Mouse (Mus musculus): ENCODE measurements around the gene Mindy4. TPM values are rescaled to one million over a fixed set of nuclear protein-coding genes. Genes with fewer than 3 reads are reported as not detected.

Mindy4 gene
- total and polyA plus RNA-seq, 3 experiments: not detected

- Histone ChIP-seq H3K9me3 (replicated peaks; ENCODE audit: low read length) (no peaks in the 10 kb centered on the region), H3K27me3 (replicated peaks) (peaks cover 33% of the 10 kb centered on the region), H3K36me3 (replicated peaks in 1 of 2; ENCODE audit: control insufficient read depth in 1 of 2, insufficient read depth in 1 of 2, low read length in 1 of 2) (no peaks in the 10 kb centered on the region), H3K79me2 (replicated peaks; ENCODE audit: control insufficient read depth, extremely low read depth, insufficient read depth, poor library complexity, severe bottlenecking) (no peaks in the 10 kb centered on the region), H3K4me2 (ENCODE audit: insufficient read depth, low read depth, poor library complexity, severe bottlenecking) (peak overlapping the region; percentile 8; the same call in 1 of the 2 replicates), H3K4me1 (ENCODE audit: control insufficient read depth in 1 of 2, insufficient read depth in 2 of 2) (peaks cover 0 to 7% of the 10 kb centered on the region in 2 experiments; a peak in 1 of 4 replicates), H3K27ac (ENCODE audit: insufficient read depth, low read depth) (no peak overlapping the region), H3K9ac (ENCODE audit: insufficient read depth, low read depth) (no peak overlapping the region), H3K4me3 (replicated peaks in 1 of 3; ENCODE audit: low read depth in 2 of 3, low read length in 2 of 3, poor library complexity in 1 of 3) (no peak overlapping the region)
- no peak for TF ChIP-seq PAX5 (IDR thresholded peaks at IDR 0.05; ENCODE audit: low read length)
- no peak for TF ChIP-seq MXI1 (IDR thresholded peaks at IDR 0.05; ENCODE audit: low read depth, low read length)
- TF ChIP-seq ZNF384 (IDR thresholded peaks at IDR 0.05; ENCODE audit: low read depth, low read length): no peak
- TF ChIP-seq MAX (IDR thresholded peaks at IDR 0.05; ENCODE audit: low read length): no peak
- no peak for TF ChIP-seq MAFK (IDR thresholded peaks at IDR 0.05; ENCODE audit: insufficient replicate concordance, low read length)
- TF ChIP-seq ZC3H11A (IDR thresholded peaks at IDR 0.05; ENCODE audit: low read depth, low read length): no peak
- TF ChIP-seq TBP (conservative IDR thresholded peaks at IDR 0.05; ENCODE audit: low read depth, low read length): no peak
- TF ChIP-seq USF1 (IDR thresholded peaks at IDR 0.05; ENCODE audit: low read depth, low read length): no peak
- TF ChIP-seq UBTF (IDR thresholded peaks at IDR 0.05; ENCODE audit: low read depth, low read length): no peak
- TF ChIP-seq E2F4 (IDR thresholded peaks at IDR 0.05; ENCODE audit: insufficient replicate concordance, low read depth, low read length): no peak
- TF ChIP-seq MEF2A (IDR thresholded peaks at IDR 0.05; ENCODE audit: borderline replicate concordance, low read depth, low read length): no peak
- TF ChIP-seq SMC3 (IDR thresholded peaks at IDR 0.05; ENCODE audit: low read depth, low read length): no peak
- no peak for TF ChIP-seq JUND (conservative IDR thresholded peaks at IDR 0.05; ENCODE audit: low read depth, low read length)
- TF ChIP-seq RAD21 (IDR thresholded peaks at IDR 0.05; ENCODE audit: low read depth, low read length): no peak
- dilution Hi-C loops (cut with MboI; ENCODE audit: extremely low pct_ligation_motif_present, extremely low pct_unique_long_range_greater_than_20kb, low sequenced_read_pairs) (no loop called here), in situ Hi-C loops (cut with MboI; ENCODE audit: low pct_ligation_motif_present, low pct_unique_long_range_greater_than_20kb, low sequenced_read_pairs) (no loop called here)
- DNase-seq (ENCODE audit: extremely low read depth): no peak
Measured at GRCm38 (mm10) chr6:55275000-55275399, 71.8 kb downstream of the Mindy4 start.

- in situ Hi-C loops (cut with MboI; ENCODE audit: low pct_ligation_motif_present, low pct_unique_long_range_greater_than_20kb, low sequenced_read_pairs): no loop called here
- Histone ChIP-seq H3K9ac (ENCODE audit: insufficient read depth, low read depth) (no peak overlapping the region), H3K4me1 (ENCODE audit: control insufficient read depth in 1 of 2, insufficient read depth in 2 of 2) (peaks cover 0 to 7% of the 10 kb centered on the region in 2 experiments; a peak in 1 of 4 replicates), H3K9me3 (replicated peaks; ENCODE audit: low read length) (no peaks in the 10 kb centered on the region), H3K27me3 (replicated peaks) (peaks cover 36% of the 10 kb centered on the region), H3K4me3 (replicated peaks in 1 of 3; ENCODE audit: low read depth in 2 of 3, low read length in 2 of 3, poor library complexity in 1 of 3) (no peak overlapping the region), H3K4me2 (ENCODE audit: insufficient read depth, low read depth, poor library complexity, severe bottlenecking) (no peak overlapping the region), H3K79me2 (replicated peaks; ENCODE audit: control insufficient read depth, extremely low read depth, insufficient read depth, poor library complexity, severe bottlenecking) (no peaks in the 10 kb centered on the region), H3K27ac (ENCODE audit: insufficient read depth, low read depth) (no peak overlapping the region), H3K36me3 (replicated peaks in 1 of 2; ENCODE audit: control insufficient read depth in 1 of 2, insufficient read depth in 1 of 2, low read length in 1 of 2) (no peaks in the 10 kb centered on the region)
- no peak for TF ChIP-seq ZKSCAN1 (IDR thresholded peaks at IDR 0.05; ENCODE audit: borderline replicate concordance, low read depth, low read length)
- no peak for TF ChIP-seq CTCF (conservative IDR thresholded peaks at IDR 0.05 in 1 of 2, IDR thresholded peaks at IDR 0.05 in 1 of 2; ENCODE audit: low read depth in 2 of 2, low read length in 2 of 2)
- TF ChIP-seq SIN3A (IDR thresholded peaks at IDR 0.05; ENCODE audit: low read length): no peak
- no peak for TF ChIP-seq ZMIZ1 (IDR thresholded peaks at IDR 0.05; ENCODE audit: low read depth, low read length)
- TF ChIP-seq ELF1 (IDR thresholded peaks at IDR 0.05; ENCODE audit: low read depth, low read length): no peak
- no peak for TF ChIP-seq ZNF384 (IDR thresholded peaks at IDR 0.05; ENCODE audit: low read depth, low read length)
- no peak for TF ChIP-seq CHD1 (IDR thresholded peaks at IDR 0.05; ENCODE audit: low read depth, low read length)
- TF ChIP-seq USF2 (conservative IDR thresholded peaks at IDR 0.05; ENCODE audit: low read depth, low read length): no peak
- no peak for TF ChIP-seq ZC3H11A (IDR thresholded peaks at IDR 0.05; ENCODE audit: low read depth, low read length)
- TF ChIP-seq EP300 (IDR thresholded peaks at IDR 0.05; ENCODE audit: low read length): no peak
- no peak for TF ChIP-seq MAZ (IDR thresholded peaks at IDR 0.05; ENCODE audit: low read depth, low read length)
- no peak for TF ChIP-seq SMC3 (IDR thresholded peaks at IDR 0.05; ENCODE audit: low read depth, low read length)
- no peak for TF ChIP-seq MAX (IDR thresholded peaks at IDR 0.05; ENCODE audit: low read length)
- no peak for TF ChIP-seq KAT2A (IDR thresholded peaks at IDR 0.05; ENCODE audit: insufficient replicate concordance, low read length)
- TF ChIP-seq HCFC1 (IDR thresholded peaks at IDR 0.05; ENCODE audit: low read depth, low read length): no peak
- no peak for TF ChIP-seq BHLHE40 (IDR thresholded peaks at IDR 0.05; ENCODE audit: low read depth, low read length)
- no peak for TF ChIP-seq E2F4 (IDR thresholded peaks at IDR 0.05; ENCODE audit: insufficient replicate concordance, low read depth, low read length)
- TF ChIP-seq GABPA (IDR thresholded peaks at IDR 0.05; ENCODE audit: insufficient replicate concordance, low read depth, low read length): no peak
- TF ChIP-seq MXI1 (IDR thresholded peaks at IDR 0.05; ENCODE audit: low read depth, low read length): no peak
- dilution Hi-C loops (cut with MboI; ENCODE audit: extremely low pct_ligation_motif_present, extremely low pct_unique_long_range_greater_than_20kb, low sequenced_read_pairs): no loop called here
- no peak for DNase-seq (ENCODE audit: extremely low read depth)
Measured at GRCm38 (mm10) chr6:55275786-55276185, 72.6 kb downstream of the Mindy4 start.
